Mouse (Mus musculus): ENCODE results near the gene Gabrg3. TPM values are rescaled to one million over a fixed set of nuclear protein-coding genes. Genes with fewer than 3 reads are reported as not detected.

The Gabrg3 gene
- total and polyA plus RNA-seq, 2 experiments, result not detected

GRCm38 (mm10) chr7:57393551-57393950, 6.6 kb upstream of the Gabrg3 start:
- H3K79me2 ChIP-seq (ENCODE audit: control insufficient read depth, insufficient read depth, low read length), result no peaks in the 10 kb centered on the region
- no peaks in the 10 kb centered on the region for H3K27me3 ChIP-seq (ENCODE audit: control insufficient read depth, insufficient read depth, low read length)
- no peaks in the 10 kb centered on the region for H3K36me3 ChIP-seq (ENCODE audit: control insufficient read depth, insufficient read depth, low read length)
- no peaks in the 10 kb centered on the region for H3K4me1 ChIP-seq (ENCODE audit: control insufficient read depth, insufficient read depth, low read length)
- no peak for TF ChIP-seq POLR2A (IDR thresholded peaks at IDR 0.05; ENCODE audit: extremely low read depth, insufficient read depth, low read length)
- TF ChIP-seq CTCF (IDR thresholded peaks at IDR 0.05; ENCODE audit: low read depth, low read length), result no peak
- WGBS, result 74% methylated on average over 4 of the region's 4 CpGs
- no peak overlapping the region for H3K9ac ChIP-seq (ENCODE audit: low read depth, low read length)
- no peak for DNase-seq (ENCODE audit: extremely low read depth, low read depth, low spot score)
- no peak overlapping the region for H3K4me3 ChIP-seq (ENCODE audit: insufficient read depth, low read depth, low read length)
- no peak overlapping the region for H3K27ac ChIP-seq (replicated peaks; ENCODE audit: insufficient read depth, low read depth, low read length)

GRCm38 (mm10) chr7:57390046-57390445, 3.1 kb upstream of the Gabrg3 start:
- Histone ChIP-seq H3K4me1 (ENCODE audit: control insufficient read depth, insufficient read depth, low read length) (no peaks in the 10 kb centered on the region), H3K9ac (ENCODE audit: low read depth, low read length) (no peak overlapping the region), H3K4me3 (ENCODE audit: insufficient read depth, low read depth, low read length) (no peak overlapping the region), H3K79me2 (ENCODE audit: control insufficient read depth, insufficient read depth, low read length) (no peaks in the 10 kb centered on the region), H3K36me3 (ENCODE audit: control insufficient read depth, insufficient read depth, low read length) (no peaks in the 10 kb centered on the region), H3K27ac (replicated peaks; ENCODE audit: insufficient read depth, low read depth, low read length) (no peak overlapping the region), H3K27me3 (ENCODE audit: control insufficient read depth, insufficient read depth, low read length) (peaks cover 4% of the 10 kb centered on the region; the same call in 1 of the 2 replicates)
- no peak for DNase-seq (ENCODE audit: extremely low read depth, low read depth, low spot score)
- TF ChIP-seq POLR2A (IDR thresholded peaks at IDR 0.05; ENCODE audit: extremely low read depth, insufficient read depth, low read length) (no peak), CTCF (IDR thresholded peaks at IDR 0.05; ENCODE audit: low read depth, low read length) (no peak)
- 40% methylated on average over 4 of the region's 4 CpGs for WGBS

- TF ChIP-seq CTCF (IDR thresholded peaks at IDR 0.05; ENCODE audit: low read depth, low read length) (no peak), POLR2A (IDR thresholded peaks at IDR 0.05; ENCODE audit: extremely low read depth, insufficient read depth, low read length) (no peak)
- no peak overlapping the region for H3K9ac ChIP-seq (ENCODE audit: low read depth, low read length)
- peaks cover 4% of the 10 kb centered on the region; the same call in 1 of the 2 replicates for H3K27me3 ChIP-seq (ENCODE audit: control insufficient read depth, insufficient read depth, low read length)
- no peak overlapping the region for H3K4me3 ChIP-seq (ENCODE audit: insufficient read depth, low read depth, low read length)
- WGBS, result 23% methylated on average over 6 of the region's 6 CpGs
- no peaks in the 10 kb centered on the region for H3K79me2 ChIP-seq (ENCODE audit: control insufficient read depth, insufficient read depth, low read length)
- no peak for DNase-seq (ENCODE audit: extremely low read depth, low read depth, low spot score)
- no peaks in the 10 kb centered on the region for H3K36me3 ChIP-seq (ENCODE audit: control insufficient read depth, insufficient read depth, low read length)
- H3K27ac ChIP-seq (replicated peaks; ENCODE audit: insufficient read depth, low read depth, low read length), result no peak overlapping the region
- no peaks in the 10 kb centered on the region for H3K4me1 ChIP-seq (ENCODE audit: control insufficient read depth, insufficient read depth, low read length)
Measured at GRCm38 (mm10) chr7:57387341-57387654, 310 bp upstream of the Gabrg3 start.

- peak; percentile 28 for DNase-seq (ENCODE audit: extremely low read depth, low read depth, low spot score)
Measured at GRCm38 (mm10) chr7:57384112-57384511, 2.9 kb downstream of the Gabrg3 start.

GRCm38 (mm10) chr7:57366013-57366390, 21.0 kb downstream of the Gabrg3 start:
- H3K9ac ChIP-seq (ENCODE audit: low read depth, low read length), result no peak overlapping the region
- H3K79me2 ChIP-seq (ENCODE audit: control insufficient read depth, insufficient read depth, low read length), result no peaks in the 10 kb centered on the region
- H3K27ac ChIP-seq (replicated peaks; ENCODE audit: insufficient read depth, low read depth, low read length), result no peak overlapping the region
- TF ChIP-seq CTCF (IDR thresholded peaks at IDR 0.05; ENCODE audit: low read depth, low read length) (no peak), POLR2A (IDR thresholded peaks at IDR 0.05; ENCODE audit: extremely low read depth, insufficient read depth, low read length) (no peak)
- H3K4me1 ChIP-seq (ENCODE audit: control insufficient read depth, insufficient read depth, low read length), result no peaks in the 10 kb centered on the region
- 80% methylated on average over 5 of the region's 5 CpGs for WGBS
- DNase-seq (ENCODE audit: extremely low read depth, low read depth, low spot score), result no peak
- no peaks in the 10 kb centered on the region for H3K36me3 ChIP-seq (ENCODE audit: control insufficient read depth, insufficient read depth, low read length)
- no peaks in the 10 kb centered on the region for H3K27me3 ChIP-seq (ENCODE audit: control insufficient read depth, insufficient read depth, low read length)
- H3K4me3 ChIP-seq (ENCODE audit: insufficient read depth, low read depth, low read length), result no peak overlapping the region

More at GRCm38 (mm10) chr7:57384112-57384511, 2.9 kb downstream of the Gabrg3 start:
- H3K27ac ChIP-seq (replicated peaks; ENCODE audit: insufficient read depth, low read depth, low read length), result no peak overlapping the region
- no peaks in the 10 kb centered on the region for H3K4me1 ChIP-seq (ENCODE audit: control insufficient read depth, insufficient read depth, low read length)
- H3K79me2 ChIP-seq (ENCODE audit: control insufficient read depth, insufficient read depth, low read length), result no peaks in the 10 kb centered on the region
- no peaks in the 10 kb centered on the region for H3K36me3 ChIP-seq (ENCODE audit: control insufficient read depth, insufficient read depth, low read length)
- 27% methylated on average over 4 of the region's 4 CpGs for WGBS
- H3K4me3 ChIP-seq (ENCODE audit: insufficient read depth, low read depth, low read length), result no peak overlapping the region
- no peak overlapping the region for H3K9ac ChIP-seq (ENCODE audit: low read depth, low read length)
- TF ChIP-seq CTCF (IDR thresholded peaks at IDR 0.05; ENCODE audit: low read depth, low read length) (no peak), POLR2A (IDR thresholded peaks at IDR 0.05; ENCODE audit: extremely low read depth, insufficient read depth, low read length) (no peak)
- H3K27me3 ChIP-seq (ENCODE audit: control insufficient read depth, insufficient read depth, low read length), result peaks cover 4% of the 10 kb centered on the region; the same call in 1 of the 2 replicates

GRCm38 (mm10) chr7:57365134-57366012, 21.6 kb downstream of the Gabrg3 start:
- TF ChIP-seq CTCF (IDR thresholded peaks at IDR 0.05; ENCODE audit: low read depth, low read length), result no peak
- no peak for TF ChIP-seq POLR2A (IDR thresholded peaks at IDR 0.05; ENCODE audit: extremely low read depth, insufficient read depth, low read length)

More at GRCm38 (mm10) chr7:57365134-57366012, 21.6 kb downstream of the Gabrg3 start:
- Histone ChIP-seq H3K36me3 (ENCODE audit: control insufficient read depth, insufficient read depth, low read length) (no peaks in the 10 kb centered on the region), H3K9ac (ENCODE audit: low read depth, low read length) (no peak overlapping the region), H3K27me3 (ENCODE audit: control insufficient read depth, insufficient read depth, low read length) (no peaks in the 10 kb centered on the region), H3K4me1 (ENCODE audit: control insufficient read depth, insufficient read depth, low read length) (no peaks in the 10 kb centered on the region), H3K27ac (replicated peaks; ENCODE audit: insufficient read depth, low read depth, low read length) (no peak overlapping the region), H3K79me2 (ENCODE audit: control insufficient read depth, insufficient read depth, low read length) (no peaks in the 10 kb centered on the region), H3K4me3 (ENCODE audit: insufficient read depth, low read depth, low read length) (no peak overlapping the region)
- no peak for DNase-seq (ENCODE audit: extremely low read depth, low read depth, low spot score)
- WGBS, result 75% methylated on average over 5 of the region's 5 CpGs

Measured in liver, adult 2 months (tissue).